Mouse (Mus musculus): ENCODE results near the gene Rnf220. TPM values are rescaled to one million over a fixed set of nuclear protein-coding genes. Genes with fewer than 3 reads are reported as not detected.

Gene Rnf220
- polyA plus RNA-seq, 1 experiment from 2014 or later: 140 TPM

GRCm38 (mm10) chr4:117521350-117521749, 24.5 kb upstream of the Rnf220 start:
- 64% methylated on average over 2 of the region's 2 CpGs for WGBS
- no peak for ATAC-seq (replicated peaks)

GRCm38 (mm10) chr4:117518246-117518645, 21.4 kb upstream of the Rnf220 start:
- H3K4me3 ChIP-seq: no peak overlapping the region
- ATAC-seq (replicated peaks): no peak
- no peak overlapping the region for H3K27ac ChIP-seq
- no peaks in the 10 kb centered on the region for H3K4me1 ChIP-seq
- H3K9ac ChIP-seq: no peak overlapping the region
- no peak overlapping the region for H3K4me2 ChIP-seq
- no peaks in the 10 kb centered on the region for H3K36me3 ChIP-seq (replicated peaks)
- 90% methylated on average over 4 of the region's 4 CpGs for WGBS
- H3K27me3 ChIP-seq (replicated peaks): peaks cover 12% of the 10 kb centered on the region; the same call in 1 of the 2 replicates
- no peaks in the 10 kb centered on the region for H3K9me3 ChIP-seq

More at GRCm38 (mm10) chr4:117521350-117521749, 24.5 kb upstream of the Rnf220 start:
- Histone ChIP-seq H3K4me2 (no peak overlapping the region), H3K4me3 (no peak overlapping the region), H3K36me3 (replicated peaks) (no peaks in the 10 kb centered on the region), H3K9ac (no peak overlapping the region), H3K27me3 (replicated peaks) (0 out of 2 replicates have a peak, but pooled peaks cover 7% of the 10 kb centered on the region), H3K27ac (no peak overlapping the region), H3K4me1 (no peaks in the 10 kb centered on the region), H3K9me3 (no peaks in the 10 kb centered on the region)

DNA sequence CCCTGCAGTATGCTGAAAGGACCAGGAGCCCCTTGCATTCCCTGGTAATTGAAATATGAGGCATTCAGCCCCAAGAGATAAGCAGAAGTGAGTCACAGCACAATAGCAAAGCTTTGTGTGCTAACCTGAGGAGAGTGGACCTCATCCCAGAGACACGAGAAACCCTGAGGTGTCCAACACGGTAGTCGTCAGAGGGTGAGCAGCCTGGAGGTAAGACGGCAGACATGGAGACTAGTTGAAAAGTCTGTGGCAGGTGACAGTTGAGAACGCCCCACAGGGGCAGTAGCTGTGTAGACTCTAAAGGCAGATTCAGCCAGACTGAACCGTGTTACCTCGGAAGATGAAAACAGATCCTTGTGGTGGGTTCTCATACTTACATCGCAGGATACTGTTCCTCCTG, 2.2 kb upstream of the Rnf220 start:
- Histone ChIP-seq H3K27me3 (replicated peaks) (peaks cover 29% of the 10 kb centered on the region; the same call in 1 of the 2 replicates), H3K27ac (no peak overlapping the region), H3K4me1 (peaks cover 30% of the 10 kb centered on the region), H3K9me3 (no peaks in the 10 kb centered on the region), H3K4me3 (no peak overlapping the region), H3K4me2 (no peak overlapping the region), H3K9ac (no peak overlapping the region), H3K36me3 (replicated peaks) (no peaks in the 10 kb centered on the region)
- 93% methylated on average over 8 of the region's 8 CpGs for WGBS
- ATAC-seq (replicated peaks): no peak

DNA sequence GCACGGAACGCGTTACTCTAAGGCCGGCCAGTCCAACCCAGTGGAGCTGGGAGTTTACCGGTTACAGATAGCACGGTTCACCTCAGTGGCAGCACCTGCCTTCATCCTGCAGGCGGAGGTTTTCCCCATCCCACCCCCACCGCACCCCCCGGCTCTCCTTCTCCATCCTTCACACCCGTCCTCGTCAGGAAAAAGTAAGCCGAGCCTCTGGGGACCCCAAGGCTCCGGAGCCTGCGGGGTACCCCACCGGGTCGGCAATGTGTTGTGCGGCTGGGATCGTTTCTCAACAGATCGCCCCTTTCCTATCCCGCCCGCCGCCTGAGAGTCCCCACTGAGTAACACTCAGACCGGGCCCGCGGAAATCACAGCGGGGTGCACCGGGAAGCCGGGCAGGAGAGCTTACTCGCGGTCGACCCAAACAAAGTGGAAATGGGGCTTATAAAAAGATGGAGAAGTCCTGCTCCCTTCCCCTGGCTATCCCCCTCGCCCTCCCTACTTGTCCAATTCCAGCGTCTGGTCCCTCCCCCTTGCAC, 917 bp downstream of the Rnf220 start:
- H3K9me3 ChIP-seq: no peaks in the 10 kb centered on the region
- peaks cover 35% of the 10 kb centered on the region for H3K4me1 ChIP-seq
- H3K4me2 ChIP-seq: peak overlapping the region; percentile 75
- ATAC-seq (replicated peaks): peak; percentile 7; the same call in 1 of the 2 replicates
- peak overlapping the region; percentile 44 for H3K4me3 ChIP-seq
- under 1% methylated on average over 33 of the region's 33 CpGs for WGBS
- H3K36me3 ChIP-seq (replicated peaks): no peaks in the 10 kb centered on the region
- H3K9ac ChIP-seq: peak overlapping the region; percentile 44
- H3K27ac ChIP-seq: peak overlapping the region; percentile 76
- peaks cover 45% of the 10 kb centered on the region for H3K27me3 ChIP-seq (replicated peaks)

- H3K4me3 ChIP-seq: peak overlapping the region; percentile 44
- peaks cover 54% of the 10 kb centered on the region for H3K27me3 ChIP-seq (replicated peaks)
- under 1% methylated on average over 46 of the region's 47 CpGs for WGBS
- 0 out of 2 replicates have a peak, but pooled peaks have one; percentile 10 for ATAC-seq (replicated peaks)
- H3K4me2 ChIP-seq: peak overlapping the region; percentile 61
- peak overlapping the region; percentile 76 for H3K27ac ChIP-seq
- H3K4me1 ChIP-seq: peaks cover 35% of the 10 kb centered on the region
- peak overlapping the region; percentile 44; the same call in 1 of the 2 replicates for H3K9ac ChIP-seq
- no peaks in the 10 kb centered on the region for H3K9me3 ChIP-seq
- H3K36me3 ChIP-seq (replicated peaks): no peaks in the 10 kb centered on the region
Measured at GRCm38 (mm10) chr4:117494911-117495501, 1.8 kb downstream of the Rnf220 start.

GRCm38 (mm10) chr4:117493905-117494851, 2.7 kb downstream of the Rnf220 start:
- ATAC-seq (replicated peaks): no peak
- Histone ChIP-seq H3K9me3 (no peaks in the 10 kb centered on the region), H3K27me3 (replicated peaks) (peaks cover 57% of the 10 kb centered on the region), H3K36me3 (replicated peaks) (no peaks in the 10 kb centered on the region), H3K9ac (peak overlapping the region; percentile 44), H3K27ac (peak overlapping the region; percentile 76), H3K4me3 (peak overlapping the region; percentile 44), H3K4me1 (peaks cover 35% of the 10 kb centered on the region), H3K4me2 (peak overlapping the region; percentile 61)
- under 1% methylated on average over 71 of the region's 71 CpGs for WGBS

GRCm38 (mm10) chr4:117493161-117493568, 3.7 kb downstream of the Rnf220 start:
- peak overlapping the region; percentile 61 for H3K4me2 ChIP-seq
- H3K27me3 ChIP-seq (replicated peaks): peaks cover 57% of the 10 kb centered on the region
- ATAC-seq (replicated peaks): no peak
- no peaks in the 10 kb centered on the region for H3K36me3 ChIP-seq (replicated peaks)
- WGBS: 5% methylated on average over 17 of the region's 17 CpGs
- H3K27ac ChIP-seq: peak overlapping the region; percentile 68; the same call in 1 of the 2 replicates
- H3K4me1 ChIP-seq: peaks cover 35% of the 10 kb centered on the region
- peak overlapping the region; percentile 44 for H3K4me3 ChIP-seq
- H3K9ac ChIP-seq: no peak overlapping the region
- H3K9me3 ChIP-seq: no peaks in the 10 kb centered on the region

DNA sequence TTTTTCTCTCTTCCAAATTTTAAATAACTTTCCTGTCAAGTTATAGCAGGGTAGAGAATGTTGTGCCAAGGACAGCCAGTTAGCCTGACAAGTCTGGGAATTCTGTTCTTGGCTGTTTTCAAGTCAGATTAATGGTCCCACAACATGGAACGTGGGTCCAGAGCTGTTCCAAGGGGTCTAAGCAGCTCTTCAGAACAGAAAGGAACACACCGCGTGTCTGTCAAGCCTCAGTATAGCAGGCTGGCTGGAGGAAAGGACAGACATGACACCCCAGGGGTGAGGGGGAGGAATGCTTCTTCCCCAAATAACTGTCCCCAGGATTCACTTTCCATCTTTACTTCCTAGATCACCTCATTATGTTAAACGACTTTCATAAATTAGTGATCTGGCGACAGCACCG, 5.0 kb downstream of the Rnf220 start:
- Histone ChIP-seq H3K9me3 (no peaks in the 10 kb centered on the region), H3K36me3 (replicated peaks) (no peaks in the 10 kb centered on the region), H3K4me3 (0 out of 2 replicates have a peak overlapping the region, but pooled peaks have one; percentile 44), H3K27me3 (replicated peaks) (peaks cover 64% of the 10 kb centered on the region), H3K4me2 (peak overlapping the region; percentile 61), H3K9ac (no peak overlapping the region), H3K27ac (0 out of 2 replicates have a peak overlapping the region, but pooled peaks have one; percentile 7), H3K4me1 (peaks cover 31% of the 10 kb centered on the region)
- WGBS: 74% methylated on average over 6 of the region's 6 CpGs
- ATAC-seq (replicated peaks): no peak

GRCm38 (mm10) chr4:117489975-117490374, 6.9 kb downstream of the Rnf220 start:
- Histone ChIP-seq H3K36me3 (replicated peaks) (no peaks in the 10 kb centered on the region), H3K9ac (no peak overlapping the region), H3K4me2 (peak overlapping the region; percentile 17), H3K4me1 (peaks cover 18% of the 10 kb centered on the region), H3K27ac (peak overlapping the region; percentile 31; the same call in 1 of the 2 replicates), H3K9me3 (no peaks in the 10 kb centered on the region), H3K27me3 (replicated peaks) (peaks cover 71% of the 10 kb centered on the region), H3K4me3 (no peak overlapping the region; the same call in 1 of the 2 replicates)
- WGBS: 86% methylated on average over 14 of the region's 14 CpGs
- ATAC-seq (replicated peaks): no peak

DNA sequence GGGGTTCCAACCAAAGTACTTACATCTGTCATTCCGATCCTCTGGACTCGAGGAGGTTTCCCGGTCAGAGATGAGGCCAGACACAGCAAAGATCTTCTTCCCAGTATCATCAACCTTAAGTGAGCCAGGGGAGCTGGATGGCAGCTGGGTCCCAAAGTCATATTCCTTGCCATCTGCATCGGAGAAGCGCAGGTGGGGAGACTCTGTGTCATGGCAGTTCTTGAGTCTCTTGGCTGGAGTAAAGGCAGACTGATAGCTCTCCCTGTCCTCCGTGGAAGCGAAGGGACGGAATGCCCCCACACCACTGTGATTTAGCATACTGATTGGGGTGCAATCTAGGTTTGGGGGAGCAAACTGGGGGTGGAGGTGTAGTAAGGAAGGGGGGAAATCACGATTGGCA, 7.3 kb downstream of the Rnf220 start:
- Histone ChIP-seq H3K9me3 (no peaks in the 10 kb centered on the region), H3K4me2 (peak overlapping the region; percentile 17), H3K27ac (peak overlapping the region; percentile 31), H3K27me3 (replicated peaks) (peaks cover 75% of the 10 kb centered on the region), H3K36me3 (replicated peaks) (no peaks in the 10 kb centered on the region), H3K4me3 (no peak overlapping the region), H3K9ac (no peak overlapping the region), H3K4me1 (peaks cover 18% of the 10 kb centered on the region)
- 95% methylated on average over 9 of the region's 9 CpGs for WGBS
- no peak for ATAC-seq (replicated peaks)

GRCm38 (mm10) chr4:117487471-117487870, 9.4 kb downstream of the Rnf220 start:
- Histone ChIP-seq H3K27me3 (replicated peaks) (peaks cover 76% of the 10 kb centered on the region), H3K9me3 (no peaks in the 10 kb centered on the region), H3K4me2 (peak overlapping the region; percentile 14), H3K36me3 (replicated peaks) (no peaks in the 10 kb centered on the region), H3K4me1 (peaks cover 16% of the 10 kb centered on the region), H3K9ac (no peak overlapping the region), H3K4me3 (no peak overlapping the region), H3K27ac (no peak overlapping the region; the same call in 1 of the 2 replicates)
- no peak for ATAC-seq (replicated peaks)
- WGBS: 76% methylated on average over 6 of the region's 6 CpGs

DNA sequence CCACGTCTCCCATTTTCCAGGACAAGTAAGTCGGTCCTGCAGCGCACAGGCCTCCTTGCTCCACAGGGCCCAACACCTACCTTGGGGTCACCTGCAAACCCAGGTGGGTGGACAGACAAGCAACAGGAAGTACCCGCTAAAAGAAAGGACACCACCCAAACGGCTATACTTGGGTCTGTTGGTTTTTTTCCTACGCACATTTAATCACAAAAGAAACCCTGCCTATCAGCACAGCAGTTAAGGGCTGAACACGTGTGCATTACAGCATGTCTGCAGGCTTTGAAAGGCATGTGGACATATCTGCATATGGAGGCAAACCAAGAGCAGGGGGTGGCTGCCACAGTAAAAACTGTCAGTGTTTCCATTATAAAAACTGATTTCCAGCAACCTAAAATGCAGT, 10.7 kb downstream of the Rnf220 start:
- no peak overlapping the region for H3K4me3 ChIP-seq
- no peak for ATAC-seq (replicated peaks)
- WGBS: 84% methylated on average over 7 of the region's 7 CpGs
- H3K4me2 ChIP-seq: no peak overlapping the region
- H3K9me3 ChIP-seq: no peaks in the 10 kb centered on the region
- H3K4me1 ChIP-seq: peaks cover 16% of the 10 kb centered on the region
- no peak overlapping the region for H3K27ac ChIP-seq
- no peaks in the 10 kb centered on the region for H3K36me3 ChIP-seq (replicated peaks)
- no peak overlapping the region for H3K9ac ChIP-seq
- peaks cover 74% of the 10 kb centered on the region for H3K27me3 ChIP-seq (replicated peaks)
